Mouse (Mus musculus) gastrocnemius, postnatal 14 days (tissue): Measurements from ENCODE around the gene Sec22b. TPM values are rescaled to one million over a fixed set of nuclear protein-coding genes. Genes with fewer than 3 reads are reported as not detected.

ENCODE experiments used
- DNase-seq: peaks from one replicate; pipeline ENCODE4 v3.0.0; 2021; ENCODE audit warnings: mixed read lengths
- intact Hi-C: fragments of 180-260 bp; cut with DNase I; formaldehyde crosslinking; loops from one replicate; pipeline ENCODE4 v1.15.1; 2025; ENCODE audit warnings: low total_unique reads
- total RNA-seq, 2 experiments: library from RNA; stranded (reverse); gene quantifications; 2 replicates each; pipeline ENCODE4 v1.2.3; 2021

The Sec22b gene
- total RNA-seq, 2 experiments from 2014 or later: 30.6 to 31.4 TPM

DNA sequence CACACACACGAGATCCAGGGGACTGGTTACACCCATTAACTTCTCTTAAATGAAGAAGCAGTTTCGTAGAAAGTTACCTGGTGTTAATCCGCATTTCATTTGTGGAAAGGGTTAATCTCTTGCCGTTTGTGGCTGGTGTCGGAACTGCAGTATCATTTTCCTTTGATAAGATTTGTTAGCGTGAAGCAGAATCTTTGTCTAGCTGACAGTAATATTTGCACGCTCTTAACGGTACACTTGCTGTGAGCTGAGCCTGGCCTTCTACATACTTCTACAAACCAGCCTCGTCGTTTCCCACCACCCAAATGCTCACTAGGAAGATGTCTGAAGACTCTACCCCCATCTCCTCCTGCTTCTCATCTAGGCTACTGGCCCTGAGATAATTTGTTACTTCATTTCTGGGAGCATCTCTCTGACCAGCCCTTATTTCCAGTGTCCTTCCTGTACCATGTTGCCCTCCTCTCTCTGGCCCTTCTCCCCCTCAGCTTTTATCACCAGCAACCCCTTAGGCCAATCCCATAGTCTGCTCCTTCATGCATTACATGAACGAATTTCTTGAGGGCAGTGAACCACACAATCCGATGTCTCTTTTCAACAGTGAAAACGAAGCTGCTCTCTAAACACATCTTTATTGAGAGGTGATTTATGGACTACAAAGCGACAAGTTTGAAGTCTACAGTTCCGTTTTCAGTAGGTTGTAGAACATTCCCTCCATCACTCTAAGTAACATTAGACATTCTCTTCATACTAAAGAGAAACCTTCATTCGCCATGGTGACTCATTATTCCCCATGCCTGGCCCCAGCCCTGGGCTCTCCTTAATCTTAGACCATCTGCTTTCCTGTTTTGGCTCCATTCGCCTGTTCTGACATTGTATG lies 36.3 kb downstream of the Sec22b start:
- no peak for DNase-seq
- intact Hi-C loops: no loop called here

DNA sequence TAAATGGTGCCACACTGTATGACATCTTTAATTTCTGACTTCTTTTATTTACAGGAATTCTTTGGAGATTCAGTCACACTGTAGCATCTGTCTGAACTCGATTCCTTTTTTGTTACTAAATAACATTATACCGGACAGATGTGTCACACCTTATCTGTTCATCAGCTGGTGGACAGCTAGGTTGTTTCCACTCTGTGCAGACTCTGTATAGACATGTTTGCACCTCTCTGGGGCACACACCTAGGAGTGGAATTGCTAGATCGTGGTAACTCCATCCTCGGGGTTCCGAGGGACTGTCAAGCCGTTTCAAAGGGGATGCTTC lies 36.9 kb downstream of the Sec22b start:
- DNase-seq: no peak
- intact Hi-C loops: no loop called here

DNA sequence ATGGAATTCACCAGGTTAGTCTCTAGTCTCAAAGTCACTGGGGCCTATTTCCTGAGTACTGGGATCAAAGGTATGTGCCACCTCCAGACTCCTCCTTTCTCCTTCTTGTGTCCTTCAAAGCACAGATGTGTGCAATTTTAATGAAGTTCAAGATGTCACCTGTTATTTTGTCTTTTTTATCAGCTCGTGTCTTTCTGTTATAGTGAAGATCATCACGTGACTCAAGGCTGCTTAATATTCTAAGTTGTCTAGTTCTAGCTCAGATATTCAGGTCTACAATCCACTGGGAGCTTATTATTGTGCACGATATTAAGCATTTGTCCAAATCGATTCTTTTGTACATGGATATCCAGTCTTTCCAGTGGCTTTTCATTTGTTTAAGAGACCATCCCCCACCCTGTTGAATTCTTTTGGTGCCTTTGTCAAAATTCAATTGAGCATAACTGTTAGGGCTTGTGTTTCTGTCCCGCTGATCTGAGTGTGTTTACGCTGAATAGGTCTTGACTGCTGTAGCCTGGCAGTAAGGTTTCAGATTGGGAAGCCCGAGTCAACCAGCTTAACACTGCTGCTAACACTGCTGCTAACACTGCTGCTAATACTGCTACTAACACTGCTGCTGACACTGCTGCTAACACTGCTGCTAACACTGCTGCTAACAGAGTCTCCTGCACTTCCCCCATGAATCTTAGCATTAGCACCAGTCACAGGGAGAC lies 38.0 kb downstream of the Sec22b start:
- no peak for DNase-seq

DNA sequence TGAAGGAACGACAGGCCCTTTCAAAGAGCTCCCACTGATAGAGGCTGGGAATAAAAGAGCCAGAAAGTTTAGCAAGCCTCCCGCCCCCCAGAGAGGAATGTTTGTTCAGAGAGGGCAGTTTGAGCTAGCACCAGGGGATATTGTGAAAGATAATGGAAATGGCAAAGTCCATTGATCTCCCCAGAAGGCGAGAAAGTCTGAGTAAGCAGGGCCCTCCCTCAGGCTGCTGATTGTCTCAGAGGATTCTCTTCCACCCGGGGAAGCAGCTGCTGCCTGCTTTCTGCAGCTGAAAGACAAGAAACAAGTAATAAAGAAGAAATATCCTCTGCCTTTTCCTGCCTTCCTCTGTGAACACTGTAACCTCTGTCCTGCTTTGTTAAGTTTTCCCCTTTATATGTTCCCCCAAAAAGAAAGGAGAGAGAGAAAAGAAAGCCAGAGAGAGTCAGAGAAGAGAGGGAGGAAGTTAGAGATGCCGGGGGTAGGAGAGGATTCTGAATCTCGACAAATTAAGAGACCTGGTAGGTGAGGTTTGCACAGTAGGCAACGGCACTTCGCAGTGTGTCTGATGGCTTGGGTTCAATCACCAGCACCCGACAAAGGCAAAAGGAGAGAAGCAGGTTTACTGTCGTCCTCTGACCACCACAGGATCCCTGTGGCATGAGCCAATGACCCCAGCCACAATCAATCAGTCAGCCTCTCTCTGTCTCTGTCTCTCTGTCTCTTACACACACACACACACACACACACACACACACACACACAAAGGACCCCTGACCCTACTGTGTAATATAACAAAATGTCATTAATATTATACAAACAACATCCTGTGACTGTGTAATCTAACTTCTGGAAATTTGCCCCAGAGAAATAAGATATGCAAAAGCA lies 38.9 kb downstream of the Sec22b start:
- intact Hi-C loops: no loop called here

More for the DNA sequence above, 38.0 kb downstream of the Sec22b start:
- intact Hi-C loops: no loop called here

DNA sequence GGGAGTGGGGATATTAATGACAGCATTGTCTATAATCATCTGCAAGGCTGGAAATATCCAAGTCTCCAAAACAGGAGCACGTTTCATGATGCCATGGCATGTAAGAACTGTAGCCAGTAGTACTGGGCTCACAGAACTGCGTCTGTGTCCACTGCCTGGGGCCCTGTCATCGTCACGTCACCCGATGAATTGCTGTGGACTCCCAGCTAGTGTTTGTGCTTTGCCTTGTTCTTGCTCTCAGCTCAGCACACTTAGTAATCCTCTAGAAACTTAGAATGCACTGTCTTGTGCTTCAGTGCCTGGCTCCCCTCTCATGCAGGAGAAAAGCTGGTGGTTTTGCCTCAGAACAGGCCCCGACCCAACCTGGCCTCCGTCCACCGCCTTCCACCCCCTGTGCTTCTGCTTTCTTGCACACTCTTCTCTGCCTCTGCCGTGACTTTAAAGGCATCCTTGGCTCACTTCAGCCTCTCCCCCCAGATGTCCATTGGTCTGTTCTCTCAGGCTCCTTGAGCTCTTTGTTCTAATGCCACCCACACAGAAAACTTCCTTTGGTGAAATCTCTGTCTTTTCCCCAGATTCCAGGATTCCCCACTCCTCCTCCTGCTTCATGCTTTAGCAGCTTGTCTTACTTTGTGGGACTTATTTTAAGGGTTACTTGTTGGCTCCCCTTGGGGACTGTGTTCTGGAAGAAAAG lies 39.7 kb downstream of the Sec22b start:
- intact Hi-C loops: no loop called here

More for the DNA sequence above, 38.9 kb downstream of the Sec22b start:
- no peak for DNase-seq

DNA sequence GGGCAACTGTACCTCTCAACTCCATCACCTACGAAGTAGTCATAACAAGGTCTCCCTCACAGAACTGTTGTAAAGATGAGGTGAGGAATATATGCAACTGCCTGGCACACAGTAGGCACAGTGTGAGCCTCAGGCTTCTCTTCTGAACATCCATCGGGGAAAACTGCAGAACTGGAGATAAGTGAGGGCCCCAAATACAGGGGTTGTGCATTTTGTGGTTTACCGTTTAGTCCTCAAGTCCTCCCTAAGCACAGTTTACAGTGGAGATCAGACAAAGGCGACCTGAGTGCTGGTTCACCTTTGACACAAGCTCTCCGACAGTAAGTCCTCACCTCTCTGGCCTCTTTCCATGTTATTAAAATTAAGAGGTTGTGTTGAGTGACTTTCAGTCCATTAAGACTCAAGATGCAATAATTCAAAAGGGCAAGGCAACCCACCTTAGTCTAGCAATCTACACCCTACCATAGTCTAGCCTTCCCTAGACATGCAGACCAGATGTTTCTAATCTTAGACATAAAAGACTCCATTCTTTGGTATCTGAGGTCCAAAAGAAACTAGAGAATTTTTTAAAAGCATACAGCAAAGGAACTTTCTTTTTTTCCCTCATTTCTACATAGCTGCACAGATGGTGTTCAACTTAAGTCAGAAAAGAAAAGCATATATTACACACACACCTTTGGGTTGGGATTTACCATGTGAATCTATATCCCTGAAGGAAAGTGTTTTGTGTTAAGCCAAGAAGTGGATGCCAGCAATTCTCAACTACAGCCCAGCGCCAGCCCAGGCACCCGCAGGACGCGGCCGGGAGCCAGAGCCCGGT lies 40.7 kb downstream of the Sec22b start:
- no peak for DNase-seq
- intact Hi-C loops: no loop called here

More for the DNA sequence above, 39.7 kb downstream of the Sec22b start:
- no peak for DNase-seq

DNA sequence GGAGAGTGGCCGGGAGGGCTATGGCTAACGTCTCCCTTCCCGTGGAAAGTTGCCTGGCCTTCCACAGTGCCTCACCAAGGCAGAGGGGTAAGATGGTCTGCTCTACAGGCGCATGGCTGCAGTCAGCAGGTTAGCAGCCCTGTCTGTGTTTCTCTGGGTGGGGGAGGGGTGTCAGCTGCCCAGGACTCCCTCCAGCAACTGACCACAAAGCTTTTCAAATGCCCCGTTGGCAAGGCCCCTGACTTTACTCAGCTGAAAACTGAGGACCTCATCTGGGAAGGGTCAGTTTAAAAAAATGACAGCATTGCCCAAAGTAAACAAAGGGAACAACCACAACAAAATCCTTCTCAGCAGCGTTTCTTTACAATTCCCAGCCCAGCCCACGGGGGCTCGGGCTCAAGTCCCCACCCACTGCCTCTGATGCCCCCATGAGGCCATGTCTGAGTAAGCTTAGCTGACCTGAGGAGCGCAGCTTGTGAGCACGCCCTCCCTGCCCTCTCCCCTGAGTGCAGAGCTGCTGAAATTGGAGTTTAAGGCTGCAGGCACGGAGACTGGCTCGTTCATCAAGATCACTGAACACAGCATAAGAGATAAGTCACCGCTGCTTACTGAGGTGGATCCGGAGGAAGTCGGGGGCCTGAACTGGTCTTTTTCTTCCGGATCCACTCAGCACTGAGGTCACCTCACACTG lies 41.4 kb downstream of the Sec22b start:
- peak; percentile 51 for DNase-seq
- intact Hi-C loops: no loop called here

DNA sequence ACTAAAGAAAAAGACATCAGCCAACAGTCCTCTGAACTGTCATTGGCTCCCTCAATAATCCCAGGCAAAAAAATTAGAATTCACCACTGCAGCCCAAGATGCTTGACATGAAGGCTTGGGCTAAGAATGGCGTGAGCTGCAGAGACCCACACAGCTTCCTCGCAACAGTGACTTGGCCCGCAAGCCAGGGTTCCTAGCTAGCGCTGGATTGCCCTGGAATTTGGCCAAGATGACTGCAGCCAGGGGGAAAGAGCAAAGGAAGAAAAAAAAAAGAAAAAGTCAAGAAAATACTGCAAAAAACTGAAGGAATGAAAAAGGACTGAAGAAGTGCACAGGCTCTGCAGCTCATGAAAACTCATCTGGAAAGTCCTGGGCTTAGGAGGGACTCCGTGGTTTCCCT lies 43.5 kb downstream of the Sec22b start:
- peak; percentile 63 for DNase-seq
- intact Hi-C loops: no loop called here

DNA sequence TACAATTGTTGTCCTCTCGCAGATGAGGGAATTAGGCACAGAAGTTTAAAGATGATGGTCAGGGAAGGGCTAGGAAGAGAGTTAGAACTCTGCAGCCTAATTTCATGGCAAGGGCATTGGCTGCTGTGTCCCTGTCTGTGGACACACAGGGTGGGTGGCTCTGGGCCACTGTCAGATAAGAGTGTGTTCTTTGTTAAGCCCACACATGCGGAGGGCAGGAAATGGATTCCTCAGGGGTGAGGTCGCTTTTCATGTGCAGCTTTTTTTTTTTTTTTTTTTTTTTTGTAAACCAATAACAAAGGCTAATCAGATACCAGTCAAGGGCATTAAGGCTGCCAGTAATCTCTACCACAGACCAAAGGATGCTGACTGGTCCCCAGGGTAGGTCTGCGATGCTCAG lies 45.4 kb downstream of the Sec22b start:
- intact Hi-C loops: no loop called here
- DNase-seq: no peak

DNA sequence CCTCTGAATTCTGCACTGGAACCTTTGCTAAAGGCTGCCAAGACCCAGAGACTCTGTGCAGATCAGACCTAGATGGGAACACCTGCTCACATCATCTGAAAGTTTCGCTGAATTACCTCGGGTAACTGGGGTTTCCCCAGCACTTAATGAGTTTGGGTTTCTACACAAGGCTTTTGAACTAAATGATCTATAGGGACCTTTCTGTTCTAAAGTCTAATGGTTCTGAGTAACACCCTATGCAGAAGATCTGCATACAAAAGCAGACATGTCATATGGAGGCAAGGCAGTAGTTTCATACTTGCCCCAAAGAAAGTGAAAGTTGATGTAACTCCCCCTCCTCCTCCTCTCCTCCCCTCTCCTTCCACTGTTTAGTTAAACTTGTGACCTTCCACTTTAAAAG lies 47.5 kb downstream of the Sec22b start:
- DNase-seq: no peak
- intact Hi-C loops: no loop called here

DNA sequence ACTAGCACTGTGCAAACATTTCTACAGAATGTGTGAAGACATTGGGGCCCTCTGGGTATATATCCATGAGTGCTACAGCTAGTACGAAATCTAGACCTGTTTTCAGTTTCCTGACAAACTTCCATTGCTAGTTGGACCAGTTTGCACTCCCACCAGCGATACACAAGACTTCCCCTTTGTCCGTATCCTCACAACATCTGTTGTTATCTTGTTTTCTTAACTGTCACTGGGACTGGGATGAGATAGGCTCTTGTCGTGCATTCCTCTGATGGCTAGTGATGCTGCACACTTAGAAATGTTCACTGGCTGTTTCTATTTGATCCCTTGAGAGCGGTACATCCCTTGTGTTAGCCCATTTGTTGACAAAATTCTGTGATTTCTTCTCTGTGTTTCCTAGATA lies 49.0 kb downstream of the Sec22b start:
- intact Hi-C loops: no loop called here

DNA sequence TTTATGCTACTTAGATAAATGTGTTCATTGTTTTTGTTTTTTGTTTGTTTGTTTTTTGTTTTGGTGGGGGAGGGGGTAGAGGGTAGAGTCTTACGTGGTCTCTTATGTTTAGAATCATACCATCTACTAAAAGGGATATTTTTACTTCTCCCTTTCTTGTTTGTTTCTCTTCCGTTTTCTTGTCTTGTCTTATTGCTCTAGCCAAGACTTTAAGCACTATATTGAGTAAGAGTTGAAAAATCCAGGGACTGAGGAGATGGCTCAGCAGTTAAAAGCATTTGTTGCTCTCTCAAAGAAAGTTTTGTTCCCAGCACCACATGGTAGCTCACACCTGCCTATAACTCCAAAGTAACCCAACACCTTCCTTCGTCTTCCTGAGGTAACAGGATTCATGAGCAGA lies 50.1 kb downstream of the Sec22b start:
- intact Hi-C loops: no loop called here
- no peak for DNase-seq

More for the DNA sequence above, 49.0 kb downstream of the Sec22b start:
- DNase-seq: no peak

DNA sequence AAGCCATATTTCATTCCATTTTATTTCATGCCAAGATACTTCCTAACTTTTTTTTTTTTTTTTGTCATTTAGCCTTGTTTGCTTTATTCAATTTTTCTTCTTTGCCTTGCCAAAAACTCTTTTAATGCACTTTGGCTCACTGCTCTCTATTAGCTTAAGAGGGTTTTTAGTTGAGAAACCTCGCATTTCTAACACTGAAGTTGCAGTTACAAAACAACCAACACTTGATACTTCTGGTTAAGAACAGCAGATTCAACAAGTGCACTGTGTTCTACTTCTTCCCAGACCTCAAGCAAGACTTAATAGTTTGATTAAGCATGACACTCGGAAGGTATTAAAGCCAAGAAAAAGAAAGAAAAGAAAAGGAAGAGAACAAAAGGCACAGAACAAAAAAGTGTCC lies 52.2 kb downstream of the Sec22b start:
- DNase-seq: no peak

DNA sequence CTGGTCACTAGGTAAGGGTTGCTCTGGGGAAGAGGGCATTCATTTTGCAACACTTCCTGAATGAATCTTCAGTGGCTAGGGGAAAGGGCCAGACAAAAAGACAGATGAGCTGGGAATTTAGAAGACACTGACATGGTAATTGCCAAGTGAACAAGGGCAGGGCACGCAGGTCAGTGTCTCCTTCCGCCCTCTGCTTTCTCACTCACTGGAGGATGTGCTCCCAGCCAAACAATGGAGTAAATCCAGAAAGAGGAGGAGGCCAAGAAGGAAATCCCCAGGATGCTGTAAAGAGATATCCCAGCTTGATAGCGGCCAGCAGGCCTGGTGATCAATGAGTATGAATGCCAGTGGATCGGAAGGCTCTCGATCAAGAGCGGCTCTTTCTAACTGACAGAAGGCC lies 55.3 kb downstream of the Sec22b start:
- DNase-seq: no peak
- intact Hi-C loops: no loop called here

More for the DNA sequence above, 52.2 kb downstream of the Sec22b start:
- intact Hi-C loops: no loop called here

DNA sequence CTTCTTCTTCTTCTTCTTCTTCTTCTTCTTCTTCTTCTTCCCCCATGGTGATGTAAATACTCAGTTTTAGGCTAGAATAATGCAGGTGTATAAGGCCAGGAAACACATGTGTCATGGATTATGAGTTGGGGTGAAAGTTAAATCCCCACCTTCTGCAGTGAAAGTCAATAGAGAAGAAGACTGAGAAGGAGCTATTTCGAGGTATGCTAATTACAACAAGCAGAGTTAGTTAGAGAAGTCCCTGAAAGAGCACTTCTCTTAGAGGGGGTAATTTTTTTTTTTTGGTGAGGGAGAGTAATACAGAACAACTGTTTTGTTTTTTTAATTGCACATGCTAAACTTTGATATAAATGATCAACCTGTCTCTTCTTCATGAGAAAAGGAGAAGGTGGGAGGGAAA lies 55.9 kb downstream of the Sec22b start:
- intact Hi-C loops: no loop called here
- no peak for DNase-seq

DNA sequence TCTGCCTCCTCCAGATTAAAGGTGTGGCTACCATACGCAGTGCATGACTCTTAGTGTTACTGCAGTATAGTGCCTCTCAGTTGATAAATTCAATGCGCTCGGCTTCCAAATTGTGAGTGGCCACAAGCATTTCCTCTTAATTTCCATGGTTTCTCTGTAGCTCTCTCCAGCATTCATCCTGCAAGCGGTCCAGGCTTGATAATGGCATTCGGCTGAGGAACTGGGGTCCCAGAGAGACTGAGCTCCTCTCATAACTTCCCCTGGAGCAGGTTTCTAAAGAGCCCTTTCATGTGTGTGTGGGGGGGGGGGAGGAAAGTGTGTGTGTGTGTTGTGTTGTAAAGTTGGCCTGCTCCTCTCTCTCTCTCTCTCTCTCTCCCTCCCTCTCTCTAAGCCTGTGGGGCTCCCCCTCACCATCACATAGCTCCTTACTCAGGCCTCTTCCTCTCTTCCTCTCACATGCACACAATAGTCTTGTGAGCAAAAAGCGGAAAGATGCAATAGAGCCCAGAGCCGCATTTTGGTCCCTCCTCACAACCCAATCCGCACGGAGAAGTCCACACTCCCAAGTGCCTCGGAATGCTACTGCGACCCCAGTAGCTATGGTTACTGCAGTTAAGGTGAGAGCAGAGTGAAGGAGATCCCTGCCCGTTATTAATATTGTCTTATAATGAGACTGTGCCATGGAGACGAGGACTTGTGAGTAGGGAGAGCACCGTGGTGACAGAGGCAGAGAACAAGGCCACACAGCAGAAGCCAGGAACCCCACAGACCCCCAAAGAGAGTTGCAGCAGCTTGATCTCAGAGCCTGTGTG lies 60.0 kb downstream of the Sec22b start:
- intact Hi-C loops: no loop called here
- no peak for DNase-seq

DNA sequence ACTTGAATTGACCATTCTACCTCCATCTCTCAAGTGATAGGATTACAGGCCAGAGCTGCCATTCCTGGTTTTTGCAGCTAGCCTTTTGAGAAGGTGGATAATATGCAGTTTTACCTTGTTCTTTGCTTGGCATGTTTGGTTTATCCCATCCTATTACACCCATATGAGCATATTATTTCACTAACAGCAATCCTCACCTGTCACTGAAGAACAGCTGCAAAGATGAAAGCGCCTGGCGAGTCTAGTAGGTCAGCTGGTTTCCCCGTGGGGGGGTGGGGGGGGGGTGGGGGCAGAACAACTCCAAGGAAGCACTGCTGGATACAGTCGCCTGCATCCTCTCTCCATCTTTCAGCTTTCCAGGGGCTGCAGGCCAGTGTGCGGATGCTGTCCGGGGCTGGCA lies 61.0 kb downstream of the Sec22b start:
- intact Hi-C loops: no loop called here
- no peak for DNase-seq
